Mouse (Mus musculus): ENCODE results near the gene Lmx1a. TPM values are rescaled to one million over a fixed set of nuclear protein-coding genes. Genes with fewer than 3 reads are reported as not detected.

Gene Lmx1a
- polyA plus RNA-seq, 3 experiments from 2014 or later = 0.11 TPM; not detected in 2

DNA sequence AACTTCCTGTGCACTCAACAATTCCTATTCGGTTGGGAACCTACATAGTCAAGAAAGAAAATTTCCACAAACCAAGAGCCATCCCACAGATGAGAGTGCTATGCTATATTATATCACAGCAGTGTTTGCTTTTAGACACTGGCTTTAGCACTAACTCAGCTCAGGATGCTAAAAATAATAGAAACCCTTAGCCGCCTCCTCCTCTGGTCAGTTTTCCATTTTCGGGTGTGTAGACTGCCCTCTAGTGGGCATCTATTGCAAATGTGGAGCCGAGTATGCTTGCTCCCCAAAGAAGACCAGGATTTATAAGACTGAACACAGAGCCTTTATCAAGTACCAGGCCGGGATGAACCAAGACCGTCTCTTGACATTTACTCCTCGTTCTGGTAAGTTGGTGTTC, 207.2 kb downstream of the Lmx1a start:
- no peak for ATAC-seq

Other genes starting within 250 kb of the Lmx1a start
- gene Lrrc52, start 222.5 kb upstream of the Lmx1a start, polyA plus RNA-seq (2017; shearing (Covaris generic)) = not detected
- gene Rxrg, start 90.9 kb upstream of the Lmx1a start, polyA plus RNA-seq (2017; shearing (Covaris generic)) = not detected

All from inflammation-experienced regulatory T-cells, adult 6 months (primary cell).